Mouse (Mus musculus) G1E-ER4 (cell line): ENCODE measurements around the gene Myrf. TPM values are rescaled to one million over a fixed set of nuclear protein-coding genes. Genes with fewer than 3 reads are reported as not detected.

Experiments used
- GATA1 ChIP-seq: IDR thresholded peaks from one replicate; pipeline ENCODE4 v1.8.0; 2012; ENCODE audit warnings: low read length, inconsistent platforms
- polyA plus RNA-seq: library from polyadenylated mRNA; stranded (reverse); fragments of >175 nt; gene quantifications from 2 replicates; pipeline ENCODE4 v1.2.3, GENCODE M21; 2012

Gene Myrf
- polyA plus RNA-seq, 1 experiment, result not detected

- TF ChIP-seq GATA1, result no peak
Measured at GRCm38 (mm10) chr19:10267953-10268352, 27.4 kb upstream of the Myrf start.

GRCm38 (mm10) chr19:10267057-10267456, 26.5 kb upstream of the Myrf start:
- TF ChIP-seq GATA1, result no peak

GRCm38 (mm10) chr19:10266196-10266850, 25.8 kb upstream of the Myrf start:
- TF ChIP-seq GATA1, result no peak

GRCm38 (mm10) chr19:10261369-10261768, 20.8 kb upstream of the Myrf start:
- no peak for TF ChIP-seq GATA1

GRCm38 (mm10) chr19:10258279-10259011, 17.9 kb upstream of the Myrf start:
- TF ChIP-seq GATA1, result no peak

- no peak for TF ChIP-seq GATA1
Measured at GRCm38 (mm10) chr19:10248128-10248527, 7.6 kb upstream of the Myrf start.

- TF ChIP-seq GATA1, result no peak
Measured at GRCm38 (mm10) chr19:10247165-10247564, 6.6 kb upstream of the Myrf start.

- no peak for TF ChIP-seq GATA1
Measured at GRCm38 (mm10) chr19:10244183-10244582, 3.6 kb upstream of the Myrf start.

- no peak for TF ChIP-seq GATA1
Measured at GRCm38 (mm10) chr19:10242916-10243315, 2.4 kb upstream of the Myrf start.

- no peak for TF ChIP-seq GATA1
Measured at GRCm38 (mm10) chr19:10239975-10240653, 434 bp downstream of the Myrf start.

GRCm38 (mm10) chr19:10239419-10239818, 1.1 kb downstream of the Myrf start:
- no peak for TF ChIP-seq GATA1

GRCm38 (mm10) chr19:10238477-10238876, 2.1 kb downstream of the Myrf start:
- TF ChIP-seq GATA1, result no peak

GRCm38 (mm10) chr19:10235784-10236565, 4.6 kb downstream of the Myrf start:
- TF ChIP-seq GATA1, result no peak

GRCm38 (mm10) chr19:10232327-10233017, 8.1 kb downstream of the Myrf start:
- TF ChIP-seq GATA1, result no peak

GRCm38 (mm10) chr19:10231871-10232270, 8.7 kb downstream of the Myrf start:
- no peak for TF ChIP-seq GATA1
